In the genomic region with DNA sequence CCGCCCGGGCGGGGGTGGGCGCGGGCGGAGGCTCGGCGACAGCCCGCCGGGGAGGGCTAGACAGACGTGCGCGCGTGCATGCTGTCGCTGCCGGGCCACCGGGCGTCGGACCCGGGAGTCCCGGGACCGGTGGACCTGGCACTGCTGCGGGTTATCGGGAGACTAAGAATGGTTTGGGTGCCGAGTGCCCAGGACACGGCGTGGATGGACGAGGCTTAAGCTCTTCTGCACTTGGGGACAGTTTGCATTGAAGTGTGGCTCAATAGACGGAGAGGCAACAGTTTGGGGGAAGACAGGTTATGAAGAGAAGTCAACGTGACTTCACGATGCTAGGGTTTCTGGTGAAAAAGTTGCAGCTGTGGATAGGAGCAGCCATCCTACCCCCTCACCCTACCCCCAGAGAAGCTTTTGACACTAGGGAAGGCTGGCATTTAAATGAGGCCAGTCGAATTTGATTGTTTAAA, we compare ENCODE assay signal across 8 mouse cellular contexts. TPM values are rescaled to one million over a fixed set of nuclear protein-coding genes. Genes with fewer than 3 reads are reported as not detected.
DNase-seq lines count a peak whose midpoint lies in the region; ATAC-seq and TF ChIP-seq lines count a peak whose summit lies in the region.

No protein-coding gene starts in this region.

- H3K36me3 ChIP-seq in heart, embryonic 10.5 days, result no peaks in the 10 kb centered on the region
- no peaks in the 10 kb centered on the region for H3K36me3 ChIP-seq in forebrain, embryonic 15.5 days
- H3K36me3 ChIP-seq in small intestine, adult 2 months (ENCODE audit: control insufficient read depth, insufficient read depth, low read length), result no peaks in the 10 kb centered on the region

- H3K27ac ChIP-seq in heart, embryonic 10.5 days, result peak overlapping the region; percentile 98
- peak overlapping the region; percentile 94 for H3K27ac ChIP-seq in forebrain, embryonic 15.5 days (replicated peaks)
- no peak overlapping the region for H3K27ac ChIP-seq in small intestine, adult 2 months (ENCODE audit: insufficient read depth, low read depth, low read length)

- under 1% methylated on average over 32 of the region's 32 CpGs for WGBS in heart, embryonic 10.5 days
- WGBS in forebrain, embryonic 15.5 days, result under 1% methylated on average over 29 of the region's 32 CpGs
- 3% methylated on average over 32 of the region's 32 CpGs for WGBS in small intestine, adult 2 months

- H3K4me3 ChIP-seq in heart, embryonic 10.5 days, result peak overlapping the region; percentile 95
- H3K4me3 ChIP-seq in forebrain, embryonic 15.5 days, result peak overlapping the region; percentile 74
- H3K4me3 ChIP-seq in small intestine, adult 2 months (ENCODE audit: low read depth, low read length), result peak overlapping the region; percentile 84

- TF ChIP-seq POLR2A in small intestine, adult 2 months (IDR thresholded peaks at IDR 0.05; ENCODE audit: low read depth, low read length), result no peak

- H3K27me3 ChIP-seq in heart, embryonic 10.5 days (ENCODE audit: insufficient read depth, poor library complexity, severe bottlenecking), result no peaks in the 10 kb centered on the region
- H3K27me3 ChIP-seq in forebrain, embryonic 15.5 days, result no peaks in the 10 kb centered on the region
- H3K27me3 ChIP-seq in small intestine, adult 2 months (ENCODE audit: control insufficient read depth, insufficient read depth, low read length), result peaks cover 14% of the 10 kb centered on the region

- peak; percentile 80 for DNase-seq in heart, embryonic 10.5 days (ENCODE audit: low spot score)
- DNase-seq in heart, adult 9 months (ENCODE audit: low spot score in 2 of 2), result no peak
- DNase-seq in thymus, postnatal 0 days (ENCODE audit: low spot score), result peak; percentile 40
- DNase-seq in thymus, postnatal 14 days, result no peak
- peak; percentile 32 for DNase-seq in liver
- DNase-seq in urinary bladder, postnatal 14 days (ENCODE audit: low spot score), result no peak

- peaks cover 34% of the 10 kb centered on the region for H3K4me1 ChIP-seq in heart, embryonic 10.5 days
- H3K4me1 ChIP-seq in forebrain, embryonic 15.5 days, result peaks cover 41% of the 10 kb centered on the region
- H3K4me1 ChIP-seq in small intestine, adult 2 months (ENCODE audit: control insufficient read depth, insufficient read depth, insufficient read length, low read length), result peaks cover 9% of the 10 kb centered on the region

- ATAC-seq in forebrain, embryonic 15.5 days (replicated peaks), result no peak

- peak overlapping the region; percentile 88 for H3K9ac ChIP-seq in forebrain, embryonic 15.5 days (replicated peaks)

- no peaks in the 10 kb centered on the region for H3K9me3 ChIP-seq in heart, embryonic 10.5 days
- no peaks in the 10 kb centered on the region for H3K9me3 ChIP-seq in forebrain, embryonic 15.5 days

- TF ChIP-seq CTCF in small intestine, adult 2 months (IDR thresholded peaks at IDR 0.05; ENCODE audit: extremely low read depth, insufficient read length, insufficient replicate concordance, low read depth, low read length), result no peak

- H3K4me2 ChIP-seq in forebrain, embryonic 15.5 days (replicated peaks), result peak overlapping the region; percentile 69

RNA-seq across cellular contexts. Expression of gene Mboat2, which starts 1.3 kb away (rescaled TPM):
- 35.7 and 37.0 TPM in 2 replicates for polyA plus RNA-seq in heart, embryonic 10.5 days (2016; fragmentation: Nextera tagmentation; extraction: Ambion mirVana)
- 3.7 and 4.8 TPM in 2 replicates for polyA plus RNA-seq in thymus, postnatal 0 days (2015; fragmentation: Nextera tagmentation; extraction: Ambion mirVana)
- polyA plus RNA-seq in forebrain, embryonic 15.5 days (2015; fragmentation: Nextera tagmentation; extraction: Ambion mirVana), result 70.7 and 72.5 TPM in 2 replicates
- 0.55 and 1.9 TPM in 2 replicates for polyA plus RNA-seq in small intestine, adult 2 months (2012; rRNA removed)

Comparison
In these comparisons a context has a peak if more than half of its experiments do, and no peak if none do; other contexts are left out.
1. DNase-seq: peak in heart, embryonic 10.5 days (single experiment), thymus, postnatal 0 days (single experiment) and liver (single experiment); none in heart, adult 9 months (0 of 2), thymus, postnatal 14 days (single experiment) and urinary bladder, postnatal 14 days (single experiment).
2. Peak in every context shown above with its lines, with median percentiles within 50 percentile points of each other: H3K4me3 ChIP-seq.